Mouse (Mus musculus) c-Kit-positive CD71-positive TER-119-negative erythroid progenitor cells, embryonic 14.5 days (primary cell): ENCODE data around the gene Asgr1.
"Not testable (repeated sequence)": the region's sequence is repeated elsewhere in the genome, so short reads cannot be mapped to it uniquely, and the experiment has no call there.

Experiments
- DNase-seq: peaks from one replicate; pipeline ENCODE4 v3.0.0-alpha.2; 2013; ENCODE audit warnings: low read depth

Gene Asgr1

GRCm38 (mm10) chr11:70070057-70070456, 16.2 kb downstream of the Asgr1 start:
- no peak for DNase-seq

- not testable (repeated sequence) for DNase-seq
Measured at GRCm38 (mm10) chr11:70070603-70071002, 16.7 kb downstream of the Asgr1 start.

- peak; percentile 42 for DNase-seq
Measured at GRCm38 (mm10) chr11:70074379-70075071, 20.6 kb downstream of the Asgr1 start.

- no peak for DNase-seq
Measured at GRCm38 (mm10) chr11:70075581-70075980, 21.7 kb downstream of the Asgr1 start.

GRCm38 (mm10) chr11:70077441-70077840, 23.6 kb downstream of the Asgr1 start:
- DNase-seq = no peak

- DNase-seq = no peak
Measured at GRCm38 (mm10) chr11:70079175-70079574, 25.3 kb downstream of the Asgr1 start.

GRCm38 (mm10) chr11:70079928-70080327, 26.0 kb downstream of the Asgr1 start:
- no peak for DNase-seq

GRCm38 (mm10) chr11:70080803-70081590, 27.1 kb downstream of the Asgr1 start:
- DNase-seq = no peak

GRCm38 (mm10) chr11:70084563-70084962, 30.7 kb downstream of the Asgr1 start:
- DNase-seq = no peak

- DNase-seq = no peak
Measured at GRCm38 (mm10) chr11:70091986-70092783, 38.3 kb downstream of the Asgr1 start, which contains the start of gene Asgr2. Gene Asgr2, plus strand, starts transcription at chr11:70092644.

GRCm38 (mm10) chr11:70097396-70097795, 43.5 kb downstream of the Asgr1 start:
- no peak for DNase-seq

GRCm38 (mm10) chr11:70099102-70099501, 45.2 kb downstream of the Asgr1 start:
- DNase-seq = no peak

GRCm38 (mm10) chr11:70099809-70100208, 45.9 kb downstream of the Asgr1 start:
- DNase-seq = no peak

- DNase-seq = no peak
Measured at GRCm38 (mm10) chr11:70103701-70104315, 49.9 kb downstream of the Asgr1 start.

- DNase-seq = no peak
Measured at GRCm38 (mm10) chr11:70107085-70107484, 53.2 kb downstream of the Asgr1 start.
